Mouse (Mus musculus) E14TG2a.4 (cell line): ENCODE data around the gene 2210408I21Rik.

Experiments
- H3K27me3 ChIP-seq: 2 replicates; pipeline ENCODE4 v1.6.1; 2014; ENCODE audit warnings: low read length, control low read depth; ENCODE audit not compliant: insufficient read depth
- H3K36me3 ChIP-seq: 2 replicates; pipeline ENCODE4 v1.6.1; 2014; ENCODE audit warnings: low read length, control low read depth; ENCODE audit not compliant: insufficient read depth
- H3K4me1 ChIP-seq: replicated peaks from 2 replicates; pipeline ENCODE4 v1.6.1; 2014; ENCODE audit warnings: low read depth, low read length, control low read depth
- H3K4me3 ChIP-seq: replicated peaks from 2 replicates; pipeline ENCODE4 v1.5.1; 2014; ENCODE audit warnings: mild to moderate bottlenecking, low read length
- H3K9me3 ChIP-seq: 2 replicates; pipeline ENCODE4 v1.6.1; 2014; ENCODE audit warnings: low read length, control low read depth
- CTCF ChIP-seq: conservative IDR thresholded peaks from 2 replicates; pipeline ENCODE4 v1.5.1; 2014; ENCODE audit warnings: low read length
- NANOG ChIP-seq: IDR thresholded peaks from 2 replicates; pipeline ENCODE4 v1.6.1; 2014; ENCODE audit warnings: borderline replicate concordance, low read length, mixed read lengths
- POU5F1 ChIP-seq: IDR thresholded peaks from 2 replicates; pipeline ENCODE4 v1.6.1; 2014; ENCODE audit warnings: low read length, borderline replicate concordance

Gene 2210408I21Rik

GRCm38 (mm10) chr13:77594011-77594410 is 458.7 kb downstream of the 2210408I21Rik start:
- TF ChIP-seq NANOG (no peak), CTCF (no peak), POU5F1 (no peak)
- Histone ChIP-seq H3K9me3 (peaks cover 39% of the 10 kb centered on the region), H3K36me3 (no peaks in the 10 kb centered on the region), H3K27me3 (no peaks in the 10 kb centered on the region), H3K4me3 (no peak overlapping the region), H3K4me1 (no peaks in the 10 kb centered on the region)

DNA sequence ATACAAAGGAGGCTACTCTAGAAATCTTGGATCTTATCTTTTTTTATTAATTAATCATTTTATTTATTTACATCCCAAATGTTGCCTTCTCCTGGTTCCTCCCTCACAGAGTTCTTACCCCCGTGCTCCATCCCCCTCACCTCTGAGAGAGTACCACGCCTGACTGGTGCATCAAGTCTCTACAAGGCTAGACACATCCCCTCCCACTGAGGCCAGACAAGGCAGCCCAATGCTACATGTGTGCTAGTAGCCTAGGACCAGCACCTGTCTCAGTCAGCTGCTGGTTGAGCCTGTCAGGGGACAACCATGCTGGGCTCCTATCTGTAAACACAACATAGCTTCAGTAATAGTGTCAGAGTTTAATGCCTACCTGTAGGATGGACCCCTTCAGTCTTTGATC is 480.0 kb downstream of the 2210408I21Rik start:
- Histone ChIP-seq H3K27me3 (no peaks in the 10 kb centered on the region), H3K4me3 (no peak overlapping the region), H3K9me3 (peaks cover 60% of the 10 kb centered on the region), H3K4me1 (no peaks in the 10 kb centered on the region), H3K36me3 (no peaks in the 10 kb centered on the region)
- TF ChIP-seq NANOG (no peak), CTCF (no peak), POU5F1 (no peak)
